Mouse (Mus musculus): ENCODE results near the gene Iqschfp.

Gene Iqschfp

DNA sequence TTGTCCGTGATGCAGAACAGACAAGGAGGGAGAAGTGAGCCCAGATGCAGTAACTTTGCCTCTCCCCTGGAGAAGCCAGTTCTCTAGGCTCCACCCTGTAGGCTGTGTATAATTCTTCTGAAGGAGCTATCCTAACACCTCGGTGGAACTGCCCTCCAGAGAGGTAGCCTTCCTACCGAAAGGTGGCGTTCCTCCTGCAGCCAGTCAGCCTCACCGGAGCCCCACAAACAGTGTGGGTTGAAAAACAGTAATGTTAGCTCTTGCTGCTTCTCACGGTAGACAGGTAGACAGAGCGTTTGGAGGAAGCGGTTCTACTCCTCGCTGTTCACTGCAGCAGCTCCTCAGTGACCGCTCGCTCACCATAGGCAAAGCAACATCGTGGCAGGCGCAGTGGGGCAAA is 689.6 kb downstream of the Iqschfp start:
- no peak for DNase-seq

DNA sequence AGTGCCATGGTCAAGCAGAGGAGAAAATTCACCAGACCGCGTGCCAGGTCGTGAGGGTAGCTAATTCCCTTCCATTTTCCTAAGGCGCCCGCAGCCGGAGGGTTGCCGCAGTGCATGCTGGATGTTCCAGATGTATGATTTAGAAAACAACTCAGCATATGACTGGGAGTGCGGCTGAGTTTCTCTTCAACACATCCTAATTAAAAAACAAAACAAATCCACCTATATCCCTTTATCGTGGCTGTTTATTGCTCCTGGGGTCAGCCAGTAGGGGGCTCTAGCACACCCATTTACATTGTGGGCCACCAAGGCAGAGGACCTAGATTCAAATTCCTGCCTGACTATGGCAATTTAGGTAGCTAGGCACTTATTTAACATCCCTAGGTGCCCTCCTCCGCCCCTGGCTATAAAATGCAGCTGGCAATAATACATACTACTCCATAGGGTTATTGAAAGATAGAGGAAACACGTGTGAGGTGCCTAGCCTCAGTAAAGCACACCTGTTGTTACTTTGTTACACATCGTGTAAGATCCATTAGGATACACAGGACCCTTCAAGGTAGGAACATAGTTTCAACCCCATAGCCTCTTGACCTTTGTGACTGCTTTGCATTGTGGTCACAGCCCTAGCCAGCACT is 690.2 kb downstream of the Iqschfp start:
- peak; percentile 24 for DNase-seq

DNA sequence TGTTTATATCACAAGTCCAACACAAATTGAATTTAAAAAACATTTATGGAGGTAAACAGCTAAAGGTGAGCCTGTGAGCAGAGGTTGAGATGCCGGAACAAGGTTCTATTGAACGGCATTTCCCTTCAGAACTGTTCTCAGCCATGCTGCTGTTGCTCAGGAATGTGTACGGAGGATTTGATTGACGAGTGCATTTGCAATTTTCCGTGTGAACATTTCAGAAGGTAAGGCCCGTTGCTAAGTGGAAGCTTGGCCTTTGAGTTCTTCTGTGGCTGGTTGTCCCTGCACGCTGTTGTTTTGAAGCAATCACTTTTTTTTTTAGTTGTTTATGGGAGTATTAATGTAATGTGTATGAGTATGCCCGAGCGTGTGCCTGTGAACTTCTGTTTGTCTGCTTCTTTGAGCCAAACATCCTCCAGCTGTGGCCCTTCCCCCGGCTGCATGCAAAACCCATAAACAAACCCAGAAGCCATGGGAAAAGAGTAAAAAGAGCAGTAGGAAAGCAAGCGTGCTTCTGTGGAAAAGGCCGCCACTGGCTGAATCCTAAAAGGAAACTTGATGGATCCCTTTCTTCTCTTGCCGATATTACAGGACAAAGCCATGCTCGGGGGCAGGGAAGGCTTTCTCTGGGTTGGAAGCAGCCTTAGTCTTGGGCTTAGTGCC is 691.1 kb downstream of the Iqschfp start:
- peak; percentile 70 for DNase-seq

DNA sequence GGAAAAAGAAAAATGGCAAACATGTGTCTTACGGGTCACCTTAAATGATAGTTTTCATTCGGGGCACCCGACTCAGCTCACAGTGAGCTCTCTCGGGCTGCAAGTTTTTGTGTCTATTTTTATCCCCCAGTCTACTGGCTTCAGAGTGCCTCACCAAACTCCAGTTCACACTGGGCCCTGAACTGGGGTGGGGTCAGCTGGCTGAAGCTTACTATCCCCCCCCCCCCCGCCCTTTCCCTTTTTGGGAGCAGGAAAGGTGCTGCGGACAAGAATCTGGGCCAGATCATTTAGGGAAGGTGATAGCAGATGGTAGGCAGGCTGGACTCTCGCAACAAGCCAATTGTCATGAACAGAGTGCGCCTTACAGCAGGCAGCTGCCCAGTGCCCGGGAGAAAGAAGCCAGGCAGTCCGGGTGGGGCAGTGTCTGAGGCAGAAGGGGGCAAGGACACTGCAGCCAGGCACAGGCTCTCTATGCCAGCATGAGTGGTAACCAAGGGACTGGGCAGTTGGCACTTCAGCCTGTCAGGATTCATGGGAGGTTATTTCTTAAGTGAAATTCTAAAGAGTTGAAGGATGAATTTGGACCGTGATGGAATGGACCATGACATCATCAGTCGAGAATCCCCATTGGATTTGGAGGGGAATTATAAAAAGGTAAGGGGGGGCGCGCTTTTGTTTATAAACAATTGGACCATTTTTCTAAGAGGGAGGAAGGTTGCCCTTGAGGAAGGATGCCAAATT is 691.9 kb downstream of the Iqschfp start:
- DNase-seq = peak; percentile 23

DNA sequence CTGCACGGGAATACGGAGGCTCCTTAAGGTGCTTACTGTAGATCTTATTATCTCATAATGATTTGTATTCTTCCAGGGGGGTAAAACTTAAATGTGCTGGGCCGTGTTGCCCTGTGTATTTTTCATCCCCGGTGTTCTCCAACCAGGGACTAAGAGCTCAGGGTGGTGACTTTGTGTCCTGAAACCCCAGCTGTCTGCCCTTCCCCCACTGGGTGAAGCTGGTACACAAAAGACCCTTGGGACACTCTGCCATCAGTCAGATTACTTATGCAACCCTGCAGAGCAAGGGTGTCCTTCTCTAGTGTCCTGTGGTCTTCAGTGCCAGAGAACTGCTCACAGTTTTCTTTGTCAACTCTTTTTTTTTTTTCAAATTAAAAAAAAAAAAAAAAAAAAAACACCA is 693.2 kb downstream of the Iqschfp start:
- no peak for DNase-seq

DNA sequence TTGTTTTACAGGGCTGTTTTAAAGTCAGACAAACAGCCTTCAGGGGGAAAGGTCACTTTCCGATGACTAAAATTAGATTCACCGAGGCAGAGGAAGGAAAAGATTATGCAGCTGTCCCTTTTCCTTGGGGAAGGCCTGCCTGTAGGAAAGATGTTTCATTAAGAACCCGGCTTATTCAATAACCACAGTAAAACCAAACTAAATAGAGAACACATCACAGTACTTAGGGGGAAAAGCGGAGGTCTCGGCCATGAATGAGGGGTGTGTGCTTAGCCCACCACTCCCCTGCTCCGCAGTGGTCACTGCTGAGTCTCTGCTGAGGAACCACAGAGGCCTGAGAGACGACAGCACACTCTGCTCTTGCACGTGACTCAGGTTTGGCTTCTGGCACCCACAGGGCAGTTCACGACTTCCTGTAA is 694.6 kb downstream of the Iqschfp start:
- no peak for DNase-seq

DNA sequence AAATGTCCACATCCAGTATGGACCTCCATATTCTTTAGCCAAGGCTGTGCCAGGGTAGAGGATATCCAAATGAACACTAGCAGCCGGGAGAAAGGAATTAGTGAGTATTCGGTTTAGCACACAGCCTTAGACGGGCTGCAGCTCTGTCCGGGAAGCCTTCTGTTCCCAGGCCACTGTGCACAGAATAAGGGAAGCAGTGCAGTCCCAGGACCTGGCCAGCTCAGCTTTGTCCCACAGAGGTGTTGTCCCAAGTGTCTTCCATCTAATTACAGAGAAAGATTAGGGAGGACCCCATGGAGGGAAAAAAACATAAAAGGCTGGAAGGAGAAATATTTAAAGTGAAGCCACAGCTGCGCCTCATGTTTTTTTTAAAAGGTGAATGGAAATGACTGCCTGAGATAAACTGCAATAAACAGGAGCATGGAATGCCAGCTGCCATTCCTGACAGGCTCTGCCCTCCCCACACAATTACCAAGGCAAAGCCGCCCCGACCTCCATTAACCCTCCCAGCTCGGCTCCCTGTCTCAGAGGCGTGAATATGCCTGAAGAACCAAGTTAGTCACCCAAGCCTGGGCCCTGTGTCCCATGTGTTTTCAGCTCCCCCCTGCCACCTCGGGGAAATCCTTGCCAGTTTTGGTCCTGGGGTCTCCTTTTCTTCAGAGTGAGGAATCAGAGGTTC is 695.7 kb downstream of the Iqschfp start:
- no peak for DNase-seq

DNA sequence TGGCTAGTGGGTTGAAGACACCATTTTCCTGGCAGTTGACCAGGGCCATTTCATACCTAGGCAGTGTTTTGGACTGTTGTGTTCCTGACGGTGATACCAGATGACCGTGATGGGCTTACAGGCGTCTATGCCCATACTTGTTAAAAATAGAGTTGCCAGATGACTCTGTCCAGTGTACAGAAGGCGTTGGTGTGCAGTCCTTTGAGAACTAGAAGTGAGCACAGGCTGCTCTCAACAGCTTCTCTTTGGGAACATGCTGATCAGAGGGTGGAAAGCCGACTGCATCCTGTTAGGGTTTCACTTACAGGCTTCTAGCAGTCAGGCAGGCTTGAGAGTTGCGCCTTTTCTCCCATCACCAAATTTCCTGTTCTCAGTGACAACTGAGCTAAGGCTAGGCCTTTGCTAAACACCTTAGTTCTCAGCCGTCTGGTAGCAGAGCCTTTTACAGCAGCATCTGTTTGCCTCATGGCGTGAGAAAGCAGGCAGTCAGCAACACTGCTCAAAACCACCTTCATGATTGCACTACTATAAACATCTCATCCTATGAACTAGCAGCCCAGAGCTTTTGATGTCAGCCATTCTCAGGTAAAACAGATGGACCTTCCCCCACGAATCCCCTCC is 697.3 kb downstream of the Iqschfp start:
- no peak for DNase-seq

DNA sequence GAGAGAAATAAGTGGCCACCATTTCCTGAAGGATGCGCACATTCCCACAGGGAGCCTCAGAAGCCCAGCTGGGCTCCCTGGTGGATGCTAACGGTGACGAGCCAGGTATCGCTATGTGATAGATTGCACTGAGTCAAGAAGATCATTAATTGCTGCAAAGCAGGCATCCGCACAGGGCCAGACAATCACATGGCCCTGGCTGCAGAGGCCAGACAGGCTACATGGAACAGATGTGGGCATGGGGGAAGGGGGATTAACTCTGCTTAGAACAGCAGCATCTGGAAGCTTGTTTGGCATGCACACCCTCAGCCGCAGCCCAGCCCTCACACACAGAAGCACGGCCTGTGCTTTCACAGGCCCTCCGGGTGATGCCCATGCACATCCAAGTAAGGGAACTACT is 698.4 kb downstream of the Iqschfp start:
- no peak for DNase-seq

DNA sequence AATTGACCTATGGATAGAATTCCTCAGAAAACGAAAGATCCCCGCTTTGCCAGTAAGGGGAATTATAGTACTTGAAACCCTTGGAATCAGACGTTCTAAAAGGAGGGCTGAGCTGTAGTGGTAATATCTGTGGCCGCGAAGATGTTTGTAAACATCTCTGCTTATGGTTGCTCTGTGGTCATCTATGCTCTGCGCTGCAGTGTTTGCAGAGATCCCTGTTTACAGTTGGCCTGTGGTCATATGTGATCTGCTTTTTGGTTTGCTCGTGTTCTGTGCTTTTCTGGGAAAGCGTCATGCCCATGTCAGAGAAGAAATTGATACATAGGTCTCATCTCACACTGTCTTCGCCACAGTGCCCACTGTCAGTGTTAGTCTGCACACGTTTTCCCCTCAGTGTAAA is 700.5 kb downstream of the Iqschfp start:
- no peak for DNase-seq

DNA sequence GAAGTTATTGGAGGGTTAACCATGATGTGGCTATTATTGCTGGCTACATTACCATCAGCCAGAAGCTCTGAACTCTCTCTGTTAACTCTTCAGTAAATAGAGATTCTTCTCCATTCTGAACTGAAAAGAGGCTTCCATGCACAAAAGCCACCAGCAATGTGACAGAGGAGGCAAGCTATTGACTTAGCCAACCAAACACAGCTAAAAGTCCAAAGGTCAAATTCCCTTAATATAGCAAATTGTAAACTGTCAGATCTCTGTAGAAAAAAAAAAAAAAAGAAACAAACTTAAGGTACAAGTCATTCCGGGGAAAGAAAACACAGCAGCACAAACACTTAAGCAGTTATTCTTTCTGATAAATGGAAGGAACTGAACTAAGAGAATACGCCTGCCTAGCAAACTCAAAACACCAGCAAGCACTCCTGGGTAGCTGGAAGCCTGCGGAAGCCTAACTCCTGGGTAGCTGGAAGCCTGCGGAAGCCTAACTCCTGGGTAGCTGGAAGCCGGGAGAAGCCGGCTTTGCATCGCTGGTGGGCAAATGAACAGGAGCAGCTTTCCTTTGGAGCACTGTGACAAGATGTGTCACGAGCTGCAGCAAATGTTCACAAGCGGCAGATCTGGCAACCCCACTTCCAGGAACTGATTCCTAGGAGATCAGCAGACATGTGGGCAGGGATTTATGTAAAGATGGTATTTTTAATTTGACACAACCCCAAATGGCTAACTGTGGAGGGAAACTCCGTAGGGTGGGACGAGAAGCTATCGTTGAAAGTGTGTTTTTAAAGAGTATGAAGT is 701.2 kb downstream of the Iqschfp start:
- DNase-seq = no peak

DNA sequence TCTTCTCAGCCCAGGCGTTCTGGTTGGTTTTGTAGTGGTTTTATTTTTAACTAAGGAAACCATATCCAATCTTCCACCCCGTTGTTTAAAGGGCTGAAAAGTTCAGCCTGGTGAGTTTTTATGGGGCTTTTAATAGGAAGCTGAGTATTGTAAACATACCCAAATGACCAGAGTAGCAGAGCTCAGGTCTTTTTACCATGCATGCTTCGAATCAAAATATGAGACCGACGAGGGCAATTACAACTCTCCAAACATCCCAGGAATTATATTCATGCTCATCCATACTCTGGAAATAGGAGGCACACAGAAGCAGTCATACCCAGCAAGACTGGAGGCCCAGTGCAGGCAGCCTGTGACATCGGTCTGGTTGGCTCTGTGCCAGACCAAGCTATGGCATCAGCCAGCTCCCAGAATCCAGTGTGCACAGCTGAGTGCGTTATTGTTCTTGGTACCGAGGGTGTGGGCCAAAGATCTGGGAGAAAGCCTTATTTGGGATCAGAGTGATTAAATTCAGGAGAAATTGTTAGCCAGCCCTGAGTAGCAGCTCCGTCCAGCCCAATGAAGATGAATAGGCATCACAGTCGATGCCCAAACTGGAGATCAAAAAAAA is 703.4 kb downstream of the Iqschfp start:
- DNase-seq = no peak

DNA sequence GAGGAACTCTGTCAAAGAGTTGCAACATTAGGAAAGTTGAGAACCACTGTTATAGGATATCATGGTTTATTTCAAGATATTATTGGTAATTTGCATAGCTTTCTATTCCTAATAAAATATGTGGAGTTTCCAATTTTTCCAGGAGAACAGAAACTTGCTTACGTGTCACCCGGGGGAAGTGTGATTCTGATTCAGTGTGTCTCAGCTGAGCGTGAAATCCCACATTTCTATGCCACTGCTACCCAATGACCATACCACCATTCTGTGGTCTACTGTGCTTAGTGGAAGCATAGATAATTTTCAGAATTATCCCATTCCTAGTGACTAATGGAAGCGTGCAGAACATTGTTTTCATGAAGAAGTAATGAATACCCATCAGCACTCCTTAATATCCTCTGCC is 704.9 kb downstream of the Iqschfp start:
- no peak for DNase-seq

DNA sequence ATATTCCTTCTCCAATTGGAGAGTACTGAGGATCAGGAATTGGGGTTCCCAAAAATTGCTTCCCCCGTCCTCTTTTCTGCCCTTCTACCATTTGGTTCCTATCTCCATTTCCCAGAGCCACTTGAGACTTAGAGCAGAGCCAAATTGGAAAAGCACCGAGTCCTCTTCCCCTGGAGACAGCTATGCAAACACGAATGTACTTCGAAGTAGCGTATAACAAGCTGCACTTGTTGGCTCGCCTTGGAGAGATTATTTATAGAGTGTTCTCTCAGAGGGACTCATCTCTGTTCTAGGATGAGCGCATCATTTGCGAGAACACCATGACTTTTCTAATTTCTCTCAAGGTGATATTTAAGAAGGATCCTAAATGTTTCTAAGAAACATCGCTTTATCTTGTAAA is 710.9 kb downstream of the Iqschfp start:
- no peak for DNase-seq

DNA sequence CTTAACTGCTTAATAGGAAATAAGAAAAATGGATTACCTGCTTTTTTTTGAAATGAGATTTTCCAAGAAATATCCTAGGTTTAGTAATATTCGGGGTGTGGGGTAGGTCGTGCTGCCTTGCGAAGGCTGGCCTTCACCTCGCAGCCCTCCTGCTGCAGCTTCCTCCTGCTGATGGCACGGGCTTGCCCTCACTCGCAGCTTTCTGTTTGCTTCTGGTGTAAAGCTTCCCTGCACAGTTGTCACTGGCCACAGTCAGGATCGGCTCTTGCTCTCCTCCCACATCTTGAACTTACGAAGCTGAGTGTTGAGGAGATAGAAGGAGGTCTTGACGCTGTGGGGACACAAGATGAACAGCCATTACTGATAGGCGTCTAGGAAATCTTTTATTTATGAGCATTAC is 712.4 kb downstream of the Iqschfp start:
- DNase-seq = no peak

DNA sequence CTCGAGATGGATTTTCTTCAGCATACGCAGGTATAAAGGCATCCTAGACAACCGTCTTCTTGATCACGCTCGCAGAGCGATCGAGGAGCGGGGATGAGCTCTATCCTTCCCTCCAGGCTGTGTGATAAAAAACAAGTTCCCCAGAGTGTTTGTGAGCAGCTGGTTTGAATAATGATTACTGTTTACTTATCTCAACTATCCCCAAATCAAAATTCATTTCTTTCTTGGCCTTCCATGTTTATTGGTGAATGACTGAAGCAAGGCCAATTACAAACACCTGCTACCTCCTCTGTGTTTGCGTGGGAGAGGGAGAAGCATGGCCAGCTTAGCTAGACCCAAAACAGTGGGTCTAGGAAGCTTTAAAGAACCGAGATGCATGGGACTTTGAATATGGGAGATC is 712.9 kb downstream of the Iqschfp start:
- DNase-seq = no peak

DNA sequence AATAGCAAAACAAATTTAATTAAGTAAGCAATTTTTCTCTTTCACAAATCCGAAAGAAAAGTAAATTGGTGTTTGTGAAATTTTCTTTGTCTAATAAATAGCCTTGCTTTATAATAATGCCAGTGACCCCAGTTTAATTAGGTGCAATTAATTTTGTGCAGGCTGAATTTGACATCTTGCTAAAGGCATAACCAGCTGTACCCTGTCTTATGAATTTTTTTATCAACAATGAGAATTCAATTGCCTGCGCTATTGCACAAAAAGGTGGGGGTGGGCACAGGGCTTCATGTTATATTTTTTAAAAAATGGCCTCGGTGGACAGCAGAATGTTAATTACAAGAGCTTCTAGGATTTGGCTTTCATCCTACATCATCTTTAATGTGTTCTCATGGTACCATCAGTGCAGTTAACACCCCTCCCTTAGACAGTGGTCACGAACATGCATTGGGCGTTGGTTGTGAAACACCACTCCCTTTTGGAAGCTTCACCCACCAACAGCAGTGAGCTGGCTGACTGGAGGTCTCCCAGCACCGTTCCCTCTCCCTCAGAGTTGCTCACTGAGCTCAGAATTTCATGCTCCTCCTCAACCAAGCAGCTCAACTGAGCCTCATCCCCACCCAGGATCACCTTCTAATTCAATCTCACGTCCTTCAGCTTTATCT is 714.0 kb downstream of the Iqschfp start:
- no peak for DNase-seq

DNA sequence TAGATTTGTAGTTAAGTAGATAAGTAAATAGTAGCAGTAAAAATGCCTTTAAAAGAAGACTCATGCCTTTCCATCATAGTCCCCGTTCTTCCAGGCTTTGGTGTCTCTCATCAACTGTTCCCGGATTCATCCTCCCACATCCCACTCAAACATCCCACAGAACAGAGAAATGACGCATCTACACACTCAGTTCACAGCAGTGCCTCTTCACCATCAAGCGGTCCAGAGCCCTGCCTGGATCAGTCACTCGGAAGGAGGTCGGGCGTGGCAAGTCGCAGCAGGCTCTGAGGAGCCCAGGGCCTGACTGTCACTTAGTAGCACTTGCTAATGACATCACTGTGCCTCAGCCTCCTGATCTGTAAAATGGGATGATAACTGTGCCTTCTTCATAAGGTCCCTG is 714.7 kb downstream of the Iqschfp start:
- no peak for DNase-seq

DNA sequence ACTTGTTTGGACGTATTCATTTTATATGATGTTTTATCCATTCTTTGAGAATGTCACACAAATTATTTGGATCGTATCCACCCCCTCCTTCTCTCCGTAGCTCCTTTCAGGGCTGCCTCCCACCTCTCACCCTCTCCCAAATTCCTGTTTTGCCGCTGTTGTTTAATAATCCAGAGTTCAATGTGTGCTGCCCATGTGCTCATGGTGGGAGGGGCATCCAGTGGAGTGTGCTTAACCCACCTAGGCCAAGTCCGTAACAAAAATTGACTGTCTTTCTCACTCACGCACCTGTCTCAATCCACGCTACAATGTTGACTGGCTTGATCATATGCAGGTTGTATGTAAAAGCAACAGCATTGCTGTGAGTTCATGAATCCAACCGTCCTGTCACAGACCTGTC is 715.3 kb downstream of the Iqschfp start:
- DNase-seq = no peak

DNA sequence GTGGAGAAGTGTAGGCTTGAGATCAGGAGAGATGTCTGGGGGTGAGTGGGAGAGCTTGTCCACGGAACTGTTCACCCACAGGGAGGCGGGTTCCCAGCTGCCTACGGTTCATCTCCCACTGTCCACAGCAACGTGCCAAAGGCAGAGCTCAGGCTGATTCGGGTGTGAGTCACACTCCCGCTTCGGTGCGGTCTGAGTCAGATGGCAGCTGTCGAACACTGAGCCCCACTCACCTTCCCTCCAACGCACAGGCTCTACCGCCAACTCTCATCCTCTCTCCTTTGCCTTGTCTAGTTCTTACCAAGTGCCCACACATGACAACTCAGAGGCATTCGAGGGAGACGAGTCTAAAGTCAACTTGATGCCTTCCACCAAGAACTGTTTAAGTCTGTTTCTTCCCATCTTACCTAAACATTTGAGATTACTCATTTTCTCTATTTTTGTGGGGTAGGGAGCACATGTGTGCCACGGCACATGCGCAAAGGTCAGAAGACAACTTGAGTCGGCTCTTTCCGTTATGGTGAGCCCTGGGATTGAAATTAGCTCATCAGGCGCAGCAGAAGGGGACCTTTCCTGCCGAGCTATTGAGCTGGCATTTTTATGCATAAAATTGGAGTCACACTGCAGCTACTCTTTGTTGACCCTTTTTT is 716.9 kb downstream of the Iqschfp start:
- no peak for DNase-seq

DNA sequence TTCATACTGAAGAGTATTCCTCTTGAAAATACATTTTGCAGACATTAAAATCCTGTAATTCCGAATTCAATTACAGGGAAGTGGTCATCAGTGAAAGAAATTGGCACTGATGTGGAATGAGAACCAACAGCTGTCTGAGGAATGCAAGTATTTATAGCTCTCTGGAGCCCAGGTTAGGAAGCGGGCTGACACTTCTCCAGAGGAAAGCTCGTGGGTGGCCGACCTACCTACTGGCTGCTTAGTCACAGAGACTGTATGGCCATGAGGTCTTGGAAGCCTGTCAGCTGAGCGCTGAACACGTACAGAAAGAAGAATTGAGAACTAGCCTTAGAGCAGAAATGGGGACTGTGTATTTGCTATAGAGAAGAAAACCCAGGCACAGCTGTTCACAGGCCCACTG is 718.0 kb downstream of the Iqschfp start:
- no peak for DNase-seq
